Mouse (Mus musculus): ENCODE measurements at regions not wholly inside any gene's neighbourhood (a gene's known extent, or its start where the extent isn't known, plus 50 kb on each side); places are given as distances from the start of the nearest gene placed in this dataset.
"Not testable (repeated sequence)": the region's sequence is repeated elsewhere in the genome, so short reads cannot be mapped to it uniquely, and the experiment has no call there.

- WGBS = 45% methylated on average over 5 of the region's 5 CpGs
- Histone ChIP-seq H3K36me3 (ENCODE audit: control insufficient read depth, insufficient read depth, low read length) (no peaks in the 10 kb centered on the region), H3K27me3 (ENCODE audit: control insufficient read depth, insufficient read depth, low read length) (no peaks in the 10 kb centered on the region), H3K27ac (ENCODE audit: low read length) (no peak overlapping the region), H3K4me1 (ENCODE audit: control insufficient read depth, insufficient read depth, low read length) (no peaks in the 10 kb centered on the region), H3K4me2 (ENCODE audit: low read depth, low read length) (no peak overlapping the region), H3K9ac (ENCODE audit: low read length) (no peak overlapping the region), H3K4me3 (replicated peaks; ENCODE audit: low read length) (no peak overlapping the region), H3K9me3 (replicated peaks; ENCODE audit: control insufficient read depth, low read length) (no peaks in the 10 kb centered on the region)
- no peak for ATAC-seq (ENCODE audit: insufficient read depth, low FRiP score)
Measured at GRCm38 (mm10) chr15:42111811-42112210, 1977.6 kb downstream of the 9330182O14Rik start.

GRCm38 (mm10) chr15:42127471-42127870 lies 1993.3 kb downstream of the 9330182O14Rik start:
- ATAC-seq (ENCODE audit: insufficient read depth, low FRiP score) = no peak
- no peaks in the 10 kb centered on the region for H3K9me3 ChIP-seq (replicated peaks; ENCODE audit: control insufficient read depth, low read length)
- no peak overlapping the region for H3K4me3 ChIP-seq (replicated peaks; ENCODE audit: low read length)
- no peak overlapping the region for H3K9ac ChIP-seq (ENCODE audit: low read length)
- no peaks in the 10 kb centered on the region for H3K4me1 ChIP-seq (ENCODE audit: control insufficient read depth, insufficient read depth, low read length)
- 45% methylated on average over 1 of the region's 1 CpGs for WGBS
- no peaks in the 10 kb centered on the region for H3K27me3 ChIP-seq (ENCODE audit: control insufficient read depth, insufficient read depth, low read length)
- no peak overlapping the region for H3K4me2 ChIP-seq (ENCODE audit: low read depth, low read length)
- H3K36me3 ChIP-seq (ENCODE audit: control insufficient read depth, insufficient read depth, low read length) = no peaks in the 10 kb centered on the region
- no peak overlapping the region for H3K27ac ChIP-seq (ENCODE audit: low read length)

GRCm38 (mm10) chr15:42128976-42129375 lies 1994.8 kb downstream of the 9330182O14Rik start:
- no peak for ATAC-seq (ENCODE audit: insufficient read depth, low FRiP score)
- H3K9ac ChIP-seq (ENCODE audit: low read length) = no peak overlapping the region
- H3K36me3 ChIP-seq (ENCODE audit: control insufficient read depth, insufficient read depth, low read length) = no peaks in the 10 kb centered on the region
- no peak overlapping the region for H3K27ac ChIP-seq (ENCODE audit: low read length)
- 73% methylated on average over 3 of the region's 3 CpGs for WGBS
- no peak overlapping the region for H3K4me3 ChIP-seq (replicated peaks; ENCODE audit: low read length)
- no peaks in the 10 kb centered on the region for H3K4me1 ChIP-seq (ENCODE audit: control insufficient read depth, insufficient read depth, low read length)
- no peaks in the 10 kb centered on the region for H3K27me3 ChIP-seq (ENCODE audit: control insufficient read depth, insufficient read depth, low read length)
- H3K9me3 ChIP-seq (replicated peaks; ENCODE audit: control insufficient read depth, low read length) = no peaks in the 10 kb centered on the region
- H3K4me2 ChIP-seq (ENCODE audit: low read depth, low read length) = no peak overlapping the region

- H3K36me3 ChIP-seq (ENCODE audit: control insufficient read depth, insufficient read depth, low read length) = no peaks in the 10 kb centered on the region
- ATAC-seq (ENCODE audit: insufficient read depth, low FRiP score) = no peak
- H3K27me3 ChIP-seq (ENCODE audit: control insufficient read depth, insufficient read depth, low read length) = no peaks in the 10 kb centered on the region
- H3K4me2 ChIP-seq (ENCODE audit: low read depth, low read length) = no peak overlapping the region
- no peaks in the 10 kb centered on the region for H3K9me3 ChIP-seq (replicated peaks; ENCODE audit: control insufficient read depth, low read length)
- H3K27ac ChIP-seq (ENCODE audit: low read length) = no peak overlapping the region
- H3K4me1 ChIP-seq (ENCODE audit: control insufficient read depth, insufficient read depth, low read length) = no peaks in the 10 kb centered on the region
- H3K9ac ChIP-seq (ENCODE audit: low read length) = no peak overlapping the region
- no peak overlapping the region for H3K4me3 ChIP-seq (replicated peaks; ENCODE audit: low read length)
Measured at GRCm38 (mm10) chr15:42166546-42166945, 2032.4 kb downstream of the 9330182O14Rik start.

GRCm38 (mm10) chr15:42177766-42178165 lies 2043.6 kb downstream of the 9330182O14Rik start:
- H3K27me3 ChIP-seq (ENCODE audit: control insufficient read depth, insufficient read depth, low read length); H3K9me3 ChIP-seq (replicated peaks; ENCODE audit: control insufficient read depth, low read length); H3K4me1 ChIP-seq (ENCODE audit: control insufficient read depth, insufficient read depth, low read length); H3K9ac ChIP-seq (ENCODE audit: low read length); H3K36me3 ChIP-seq (ENCODE audit: control insufficient read depth, insufficient read depth, low read length); ATAC-seq (ENCODE audit: insufficient read depth, low FRiP score); H3K4me2 ChIP-seq (ENCODE audit: low read depth, low read length); H3K27ac ChIP-seq (ENCODE audit: low read length); H3K4me3 ChIP-seq (replicated peaks; ENCODE audit: low read length): not testable (repeated sequence)
- 100% methylated on average over 1 of the region's 1 CpGs for WGBS

GRCm38 (mm10) chr15:42207187-42207846 lies 2073.2 kb downstream of the 9330182O14Rik start:
- Histone ChIP-seq H3K36me3 (ENCODE audit: control insufficient read depth, insufficient read depth, low read length) (no peaks in the 10 kb centered on the region), H3K9ac (ENCODE audit: low read length) (no peak overlapping the region), H3K4me1 (ENCODE audit: control insufficient read depth, insufficient read depth, low read length) (no peaks in the 10 kb centered on the region), H3K4me3 (replicated peaks; ENCODE audit: low read length) (no peak overlapping the region), H3K27me3 (ENCODE audit: control insufficient read depth, insufficient read depth, low read length) (no peaks in the 10 kb centered on the region), H3K9me3 (replicated peaks; ENCODE audit: control insufficient read depth, low read length) (no peaks in the 10 kb centered on the region), H3K4me2 (ENCODE audit: low read depth, low read length) (no peak overlapping the region), H3K27ac (ENCODE audit: low read length) (no peak overlapping the region)
- WGBS = 44% methylated on average over 5 of the region's 5 CpGs
- no peak for ATAC-seq (ENCODE audit: insufficient read depth, low FRiP score)

- Histone ChIP-seq H3K9ac (ENCODE audit: low read length) (no peak overlapping the region), H3K27me3 (ENCODE audit: control insufficient read depth, insufficient read depth, low read length) (no peaks in the 10 kb centered on the region), H3K4me3 (replicated peaks; ENCODE audit: low read length) (no peak overlapping the region), H3K36me3 (ENCODE audit: control insufficient read depth, insufficient read depth, low read length) (no peaks in the 10 kb centered on the region), H3K27ac (ENCODE audit: low read length) (no peak overlapping the region), H3K9me3 (replicated peaks; ENCODE audit: control insufficient read depth, low read length) (no peaks in the 10 kb centered on the region), H3K4me1 (ENCODE audit: control insufficient read depth, insufficient read depth, low read length) (no peaks in the 10 kb centered on the region), H3K4me2 (ENCODE audit: low read depth, low read length) (no peak overlapping the region)
- WGBS = 89% methylated on average over 11 of the region's 11 CpGs
- ATAC-seq (ENCODE audit: insufficient read depth, low FRiP score) = no peak
Measured at GRCm38 (mm10) chr15:42219496-42219895, 2085.3 kb downstream of the 9330182O14Rik start.

- ATAC-seq (ENCODE audit: insufficient read depth, low FRiP score) = no peak
- Histone ChIP-seq H3K4me3 (replicated peaks; ENCODE audit: low read length) (no peak overlapping the region), H3K27me3 (ENCODE audit: control insufficient read depth, insufficient read depth, low read length) (no peaks in the 10 kb centered on the region), H3K4me1 (ENCODE audit: control insufficient read depth, insufficient read depth, low read length) (no peaks in the 10 kb centered on the region), H3K27ac (ENCODE audit: low read length) (no peak overlapping the region), H3K9ac (ENCODE audit: low read length) (no peak overlapping the region), H3K9me3 (replicated peaks; ENCODE audit: control insufficient read depth, low read length) (no peaks in the 10 kb centered on the region), H3K36me3 (ENCODE audit: control insufficient read depth, insufficient read depth, low read length) (no peaks in the 10 kb centered on the region), H3K4me2 (ENCODE audit: low read depth, low read length) (no peak overlapping the region)
- WGBS = 69% methylated on average over 3 of the region's 3 CpGs
Measured at GRCm38 (mm10) chr15:42220005-42220404, 2085.8 kb downstream of the 9330182O14Rik start.

GRCm38 (mm10) chr15:42225006-42225405 lies 2090.8 kb downstream of the 9330182O14Rik start:
- Histone ChIP-seq H3K9me3 (replicated peaks; ENCODE audit: control insufficient read depth, low read length) (no peaks in the 10 kb centered on the region), H3K36me3 (ENCODE audit: control insufficient read depth, insufficient read depth, low read length) (no peaks in the 10 kb centered on the region), H3K4me2 (ENCODE audit: low read depth, low read length) (no peak overlapping the region), H3K27ac (ENCODE audit: low read length) (no peak overlapping the region), H3K27me3 (ENCODE audit: control insufficient read depth, insufficient read depth, low read length) (no peaks in the 10 kb centered on the region), H3K4me1 (ENCODE audit: control insufficient read depth, insufficient read depth, low read length) (no peaks in the 10 kb centered on the region), H3K9ac (ENCODE audit: low read length) (no peak overlapping the region), H3K4me3 (replicated peaks; ENCODE audit: low read length) (no peak overlapping the region)
- no peak for ATAC-seq (ENCODE audit: insufficient read depth, low FRiP score)
- 39% methylated on average over 1 of the region's 1 CpGs for WGBS

Data from stomach, embryonic 16.5 days (tissue).